Mouse (Mus musculus): ENCODE measurements around the gene Ston2.
"Not testable (repeated sequence)": the region's sequence is repeated elsewhere in the genome, so short reads cannot be mapped to it uniquely, and the experiment has no call there.

The Ston2 gene

DNA sequence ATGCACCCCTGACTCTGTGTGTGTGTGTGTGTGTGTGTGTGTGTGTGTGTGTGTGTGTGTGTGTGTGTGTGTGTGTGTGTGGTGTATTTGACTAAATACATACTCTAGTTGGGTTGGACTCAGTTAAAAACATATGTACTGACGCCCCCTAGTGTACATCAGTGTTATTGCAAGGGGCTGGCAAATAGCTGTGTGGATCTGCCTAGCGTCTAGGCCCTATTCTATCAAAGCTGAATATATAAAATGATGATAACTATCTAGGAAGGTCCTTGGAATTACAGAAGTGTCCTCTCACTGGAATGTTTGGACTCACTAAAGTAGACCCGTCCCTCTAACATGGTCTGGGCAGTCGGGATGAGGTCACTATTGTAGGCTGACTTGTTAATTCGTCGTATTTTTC is 1.6 kb upstream of the Ston2 start:
- DNase-seq (ENCODE audit: low spot score): peak; percentile 49

DNA sequence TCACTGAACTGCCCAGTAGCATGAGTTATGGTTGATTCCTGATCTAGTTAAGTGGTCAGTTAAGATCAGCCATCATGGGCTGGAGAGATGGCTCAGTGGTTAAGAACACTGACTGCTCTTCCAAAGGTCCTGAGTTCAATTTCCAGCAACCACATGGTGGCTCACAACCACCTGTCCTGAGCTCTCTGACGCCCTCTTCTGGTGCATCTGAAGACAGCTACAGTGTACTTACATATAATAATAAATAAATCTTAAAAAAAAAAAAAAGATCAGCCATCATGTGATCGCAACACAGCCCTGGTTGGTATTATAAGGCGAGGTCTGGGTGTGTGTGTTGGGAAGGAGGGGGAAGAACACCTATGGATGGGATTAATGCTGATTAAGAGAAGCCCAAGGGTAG is 259 bp upstream of the Ston2 start:
- DNase-seq (ENCODE audit: low spot score): not testable (repeated sequence)

DNA sequence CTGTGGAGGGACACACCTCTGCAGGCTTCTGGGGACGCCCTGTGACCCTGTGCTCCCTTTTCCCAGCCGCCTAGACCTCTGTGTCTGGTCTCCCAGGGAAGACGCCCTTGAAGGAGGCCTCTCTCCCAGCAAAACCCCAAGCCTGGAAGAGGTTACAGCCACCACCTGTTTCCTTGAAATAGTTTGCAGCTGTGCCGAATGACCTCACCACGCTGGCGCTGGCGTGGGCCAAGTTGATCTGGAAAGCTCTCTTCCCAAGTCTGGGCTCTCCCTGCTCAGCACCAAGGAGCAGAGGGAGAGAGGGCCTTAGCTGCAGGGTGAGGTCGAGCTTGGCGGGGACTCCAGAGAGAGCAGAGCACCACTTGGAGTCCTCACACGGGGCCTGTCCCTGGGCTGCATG is 1.8 kb downstream of the Ston2 start:
- peak; percentile 7 for DNase-seq (ENCODE audit: low spot score)

DNA sequence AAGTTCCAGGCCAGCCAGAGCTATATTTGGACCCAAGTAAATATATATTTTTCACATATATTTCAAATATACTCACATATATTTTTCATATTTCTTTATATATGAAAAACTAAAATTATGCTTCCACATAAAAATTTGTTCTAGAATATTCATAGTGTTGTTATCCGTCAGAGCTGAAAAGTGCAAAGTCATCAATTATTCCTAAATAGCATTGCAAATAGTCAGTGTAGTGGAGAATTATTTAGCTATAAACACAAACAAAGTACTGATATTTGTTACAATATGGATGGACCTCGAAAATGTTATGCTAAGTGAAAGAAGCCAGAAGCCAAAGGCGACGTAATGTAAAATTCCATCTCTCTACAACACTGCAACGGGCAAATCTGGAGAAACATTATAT is 6.8 kb downstream of the Ston2 start:
- DNase-seq (ENCODE audit: low spot score): no peak

DNA sequence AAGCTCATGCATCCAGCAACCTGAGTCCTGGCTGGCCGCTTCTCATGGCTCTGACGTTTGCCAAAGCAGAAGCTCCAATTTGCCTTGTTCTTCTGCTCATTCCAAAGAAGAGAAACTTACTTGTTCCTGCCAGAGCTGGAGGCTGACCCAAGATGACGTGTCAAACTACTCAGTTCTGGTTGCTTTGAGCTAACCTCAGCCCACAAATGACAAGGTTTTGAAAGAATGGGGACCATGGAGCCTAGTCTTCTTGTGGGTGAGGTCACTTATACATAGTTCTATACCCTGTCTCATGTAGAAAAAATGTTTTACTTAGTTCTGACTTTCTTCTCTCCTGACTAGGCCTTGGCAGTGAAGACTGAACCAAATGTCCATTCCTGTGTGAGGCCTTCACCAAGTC is 7.7 kb downstream of the Ston2 start:
- no peak for DNase-seq (ENCODE audit: low spot score)

DNA sequence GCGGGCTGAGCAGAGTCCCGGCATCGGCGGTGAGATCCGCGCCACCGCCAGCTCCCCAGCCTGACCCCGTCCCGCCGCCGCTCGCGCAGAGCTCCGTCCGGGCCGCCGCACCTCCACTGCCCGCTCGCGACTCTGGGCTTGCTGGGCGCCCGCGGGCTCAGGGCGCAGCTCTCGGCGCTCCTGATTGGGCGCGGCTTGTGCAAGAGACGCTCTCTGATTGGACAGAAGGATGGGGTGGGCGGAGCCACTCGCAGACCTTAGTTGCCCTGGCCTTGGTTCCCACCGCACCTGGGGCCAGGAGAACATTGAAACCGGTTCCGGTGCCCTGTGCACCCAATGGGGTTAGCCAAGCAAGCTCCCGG is 9.2 kb downstream of the Ston2 start:
- peak; percentile 75 for DNase-seq (ENCODE audit: low spot score)

DNA sequence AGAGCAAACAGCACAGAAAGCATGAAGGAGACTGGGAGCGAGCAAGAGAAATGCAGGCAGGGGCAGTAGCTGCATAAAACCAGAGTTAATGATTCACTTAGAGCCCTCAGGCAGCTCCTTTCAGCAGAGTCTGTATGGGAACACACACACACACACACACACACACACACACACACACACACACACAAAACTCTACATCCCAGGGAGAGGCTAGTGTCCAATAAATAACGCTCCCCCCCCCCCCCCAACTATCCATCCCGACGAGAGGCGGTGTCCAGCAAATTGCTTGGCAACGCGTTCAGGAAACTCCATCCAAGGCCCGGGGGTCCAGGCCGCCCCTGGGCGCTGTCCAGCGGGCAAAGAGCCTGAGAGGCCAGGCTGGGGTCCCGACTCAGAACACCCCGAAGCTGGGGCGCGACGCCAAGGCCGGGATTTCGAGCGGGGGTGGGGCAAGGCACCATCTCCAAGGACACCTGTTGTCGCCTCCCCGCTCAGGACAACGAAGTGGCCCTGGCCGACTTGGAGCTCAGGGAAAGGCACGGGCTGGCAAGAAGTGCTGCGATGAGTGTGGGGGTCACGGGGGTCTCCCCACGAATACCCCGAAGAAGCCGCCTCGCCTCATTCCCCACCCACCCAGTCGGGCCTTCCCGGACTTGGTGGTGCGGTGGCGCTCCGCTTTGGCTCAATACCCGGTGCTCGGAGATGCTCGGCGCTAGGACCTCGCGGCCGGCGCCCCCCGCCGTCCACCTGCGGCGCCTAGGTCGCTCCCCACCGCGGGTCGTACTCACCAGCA is 9.8 kb downstream of the Ston2 start:
- DNase-seq (ENCODE audit: low spot score): peak; percentile 16

DNA sequence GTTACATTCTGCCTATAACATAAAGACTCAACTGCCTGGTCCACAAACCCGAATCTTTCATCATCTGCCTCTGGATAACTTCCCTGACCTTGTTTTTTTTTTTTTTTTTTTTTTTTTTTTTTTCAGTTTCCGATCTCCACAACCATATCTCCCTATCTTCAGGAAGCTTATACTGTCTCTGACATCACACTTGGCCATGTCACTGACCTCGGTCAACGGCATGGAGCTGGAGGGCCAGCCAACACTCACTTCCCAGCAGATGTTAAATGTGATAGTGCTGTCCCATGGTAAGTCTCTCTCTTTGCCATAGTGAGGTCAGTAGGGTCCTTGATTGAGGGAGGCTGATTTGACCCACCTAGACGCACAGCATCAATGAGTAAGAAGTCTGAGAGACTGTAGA is 11.8 kb downstream of the Ston2 start:
- DNase-seq (ENCODE audit: low spot score): no peak

DNA sequence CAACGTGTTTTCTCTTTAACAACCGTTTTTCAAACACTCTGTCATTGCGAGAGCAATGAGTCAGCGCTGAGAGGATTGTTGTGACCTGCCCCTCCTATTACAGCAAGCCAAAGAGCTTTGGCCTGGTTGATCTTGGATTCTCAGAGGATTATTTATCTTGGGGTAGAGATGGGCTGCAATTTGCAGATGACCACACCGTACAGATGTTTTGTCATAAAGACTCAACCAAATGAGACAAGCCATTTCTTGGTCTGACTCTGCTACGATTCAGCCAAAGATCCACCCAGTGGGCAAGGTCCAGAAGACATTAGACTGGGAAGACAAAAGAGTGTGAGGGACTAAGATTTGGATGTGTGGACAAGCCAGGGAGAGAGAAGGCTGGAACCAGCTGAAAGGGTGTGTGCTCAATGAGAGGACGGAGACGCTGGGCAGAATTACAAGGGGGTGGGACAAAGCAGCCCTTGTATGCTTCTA is 13.3 kb downstream of the Ston2 start:
- no peak for DNase-seq (ENCODE audit: low spot score)

DNA sequence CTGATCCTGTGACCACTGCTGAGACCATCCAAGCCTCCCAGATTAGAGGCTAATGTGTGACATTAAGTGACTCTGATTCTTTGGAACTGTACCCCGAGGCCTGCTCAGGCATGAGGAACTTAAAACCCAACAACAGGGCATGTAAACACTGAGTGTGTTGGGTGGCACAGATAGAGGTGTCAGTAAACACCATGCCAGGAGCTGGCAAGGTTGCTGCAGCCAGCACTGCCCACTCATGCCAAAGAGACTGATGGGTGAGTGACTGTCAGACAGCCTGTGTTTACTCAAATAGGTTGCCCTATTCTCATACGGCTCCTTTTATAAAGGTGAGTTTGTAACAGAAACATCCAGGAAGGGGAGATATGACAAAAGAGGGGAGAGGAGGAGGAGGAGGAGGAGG is 19.3 kb downstream of the Ston2 start:
- no peak for DNase-seq (ENCODE audit: low spot score)

DNA sequence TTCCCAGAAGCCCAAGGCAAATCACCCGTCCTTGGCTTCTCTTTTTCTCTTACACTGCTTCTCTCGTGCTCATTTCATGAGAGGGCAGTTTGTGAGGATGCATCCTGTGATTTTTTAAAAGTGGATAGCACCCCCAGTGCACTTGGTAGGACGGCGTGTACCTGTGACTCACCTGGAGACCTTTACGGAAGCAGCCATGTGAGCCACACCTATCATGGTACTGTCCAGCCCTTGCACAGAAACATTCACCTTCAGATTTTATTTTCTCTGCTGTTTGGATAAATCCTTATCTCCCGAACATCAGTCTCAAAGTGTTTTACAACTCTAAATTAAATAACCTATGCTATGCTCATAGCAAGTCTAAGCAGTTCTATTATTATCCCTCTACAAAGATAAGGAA is 20.0 kb downstream of the Ston2 start:
- DNase-seq (ENCODE audit: low spot score): no peak

DNA sequence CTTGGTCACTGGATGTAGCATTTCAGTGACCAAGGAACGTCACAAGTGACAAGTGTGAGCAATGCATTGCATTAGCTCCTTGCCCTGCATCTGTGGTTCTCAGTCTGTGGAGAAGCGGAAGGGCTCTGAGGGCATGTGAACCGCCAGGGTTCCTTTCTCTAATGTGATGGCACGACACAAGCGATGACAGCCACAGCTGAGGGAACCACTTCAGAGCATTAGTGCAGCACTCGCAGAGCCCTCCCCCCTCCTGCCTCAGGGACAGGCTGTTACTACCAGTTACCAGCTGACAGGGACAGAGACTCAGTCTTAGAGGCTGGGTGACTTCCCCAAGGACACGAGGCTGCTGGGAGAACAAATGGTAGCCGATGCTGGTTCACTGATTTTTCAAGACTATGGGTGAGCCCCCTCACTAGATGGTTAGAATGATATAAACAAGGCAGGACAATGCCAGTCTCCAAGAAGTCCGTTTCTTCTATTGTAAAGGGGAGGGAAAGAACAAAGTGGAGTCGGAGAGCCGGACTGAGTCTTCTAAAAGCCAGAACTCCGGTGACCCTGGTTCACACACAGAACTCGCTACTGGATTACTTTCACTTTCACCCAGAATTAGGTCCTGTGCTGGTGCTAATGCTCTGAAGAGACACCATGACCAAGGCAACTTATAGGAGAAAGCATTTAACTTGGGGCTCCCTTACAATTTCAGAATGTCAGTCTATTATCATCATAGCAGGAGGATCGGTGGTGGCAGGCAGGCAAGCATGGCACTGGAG is 21.7 kb downstream of the Ston2 start:
- no peak for DNase-seq (ENCODE audit: low spot score)

DNA sequence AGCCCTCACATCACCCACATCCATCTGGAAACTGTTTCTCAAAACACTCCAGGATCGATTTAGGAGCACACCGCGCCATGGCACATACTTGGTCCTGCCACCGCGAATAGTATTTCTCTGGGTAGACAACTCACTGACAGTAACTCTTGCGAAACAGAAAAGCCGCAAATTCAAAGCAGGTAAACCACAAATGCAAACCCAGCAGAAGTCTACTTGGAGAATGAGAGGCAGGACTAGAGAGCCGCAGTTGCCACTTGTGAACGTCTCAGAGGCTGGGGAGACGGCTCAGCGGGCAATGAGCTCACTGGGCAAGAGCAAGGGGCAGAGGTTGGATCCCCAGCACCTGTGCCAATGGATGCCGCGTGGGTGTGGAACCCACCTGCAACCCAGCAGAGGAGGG is 22.7 kb downstream of the Ston2 start:
- no peak for DNase-seq (ENCODE audit: low spot score)

DNA sequence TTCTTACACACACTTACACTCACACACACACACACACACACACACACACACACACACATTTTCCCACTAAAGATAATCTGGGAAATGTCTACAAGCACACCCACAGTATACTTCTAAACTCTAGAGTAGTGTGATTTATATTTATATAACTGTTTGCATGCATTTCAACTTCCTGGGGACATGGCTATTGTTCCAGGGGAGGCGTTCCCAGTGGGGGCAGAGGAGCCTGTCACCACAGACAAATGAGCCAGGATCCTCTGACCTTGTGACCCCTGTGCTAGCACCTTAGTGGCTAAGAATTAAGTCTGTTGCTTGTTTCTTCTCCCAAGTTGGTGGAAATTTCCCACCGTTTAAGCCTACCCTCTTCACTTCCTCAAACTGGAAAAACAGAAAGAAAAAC is 23.1 kb downstream of the Ston2 start:
- no peak for DNase-seq (ENCODE audit: low spot score)

DNA sequence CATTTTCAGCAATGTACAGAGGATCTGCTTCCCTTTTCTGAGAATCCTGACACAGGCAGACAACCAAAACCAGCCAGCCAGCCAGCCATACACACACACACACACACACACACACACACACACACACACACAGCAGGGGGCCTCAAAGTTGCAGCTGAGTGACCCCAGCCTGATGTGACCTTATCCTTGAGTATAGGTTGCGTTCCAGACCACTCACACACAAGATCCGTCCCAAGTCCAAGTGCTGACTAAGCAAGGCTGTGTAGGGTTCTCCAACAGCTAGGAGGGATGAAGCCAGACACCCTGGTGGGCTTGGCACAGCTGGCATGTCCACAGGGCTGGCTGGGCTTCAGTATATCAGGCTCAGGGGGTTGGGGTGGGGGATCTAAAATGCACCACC is 23.7 kb downstream of the Ston2 start:
- DNase-seq (ENCODE audit: low spot score): no peak

DNA sequence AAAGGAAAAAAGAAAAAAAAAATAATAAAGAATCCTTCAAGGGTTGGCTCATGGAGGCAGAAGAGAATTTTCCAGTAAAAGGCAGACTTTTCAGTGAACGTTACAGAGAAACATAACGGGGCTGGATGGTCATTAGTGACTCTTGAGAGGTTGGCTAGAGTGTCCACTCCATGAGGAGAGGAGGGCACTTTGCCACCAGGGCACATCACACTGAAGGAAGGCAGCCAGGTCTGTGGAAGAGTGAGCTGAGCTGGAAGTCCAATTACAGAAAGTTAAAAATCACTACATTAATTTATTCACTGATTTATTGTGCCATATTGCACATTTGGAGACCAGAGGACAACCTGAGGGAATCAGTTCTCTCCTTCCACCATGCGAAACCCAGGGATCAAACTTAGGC is 28.4 kb downstream of the Ston2 start:
- DNase-seq (ENCODE audit: low spot score): no peak

DNA sequence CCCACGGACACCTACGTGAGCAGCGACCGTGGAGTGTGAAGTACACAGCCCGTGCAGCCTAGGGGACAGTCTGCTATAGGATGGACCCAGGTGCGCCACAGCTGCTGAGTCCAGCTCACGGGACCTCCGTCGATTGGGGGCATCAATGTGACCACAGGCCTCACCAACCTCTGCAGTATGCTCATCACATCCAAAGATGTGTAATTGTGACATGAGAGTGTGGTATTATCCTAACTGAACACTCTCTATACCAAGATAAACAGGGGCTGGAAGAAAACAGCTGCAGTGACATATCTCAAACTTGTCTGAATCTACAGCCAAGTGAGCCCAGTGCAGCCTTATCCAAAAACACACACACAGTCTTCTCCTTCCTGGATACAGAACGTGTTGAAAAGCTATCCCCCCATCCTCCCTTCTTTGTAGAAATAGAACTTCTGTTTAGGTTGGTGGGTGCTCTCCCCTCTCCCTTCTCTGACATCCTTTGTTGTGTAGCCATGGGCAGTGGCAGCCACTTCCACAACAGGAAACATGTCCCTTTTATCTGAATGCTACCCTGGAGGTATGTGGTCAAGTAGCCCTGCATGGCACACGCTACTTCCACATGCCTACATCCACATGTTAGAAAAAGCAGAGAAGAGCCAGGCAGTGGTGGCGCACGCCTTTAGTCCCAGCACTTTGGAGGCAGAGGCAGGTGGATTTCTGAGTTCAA is 30.2 kb downstream of the Ston2 start:
- DNase-seq (ENCODE audit: low spot score): no peak

DNA sequence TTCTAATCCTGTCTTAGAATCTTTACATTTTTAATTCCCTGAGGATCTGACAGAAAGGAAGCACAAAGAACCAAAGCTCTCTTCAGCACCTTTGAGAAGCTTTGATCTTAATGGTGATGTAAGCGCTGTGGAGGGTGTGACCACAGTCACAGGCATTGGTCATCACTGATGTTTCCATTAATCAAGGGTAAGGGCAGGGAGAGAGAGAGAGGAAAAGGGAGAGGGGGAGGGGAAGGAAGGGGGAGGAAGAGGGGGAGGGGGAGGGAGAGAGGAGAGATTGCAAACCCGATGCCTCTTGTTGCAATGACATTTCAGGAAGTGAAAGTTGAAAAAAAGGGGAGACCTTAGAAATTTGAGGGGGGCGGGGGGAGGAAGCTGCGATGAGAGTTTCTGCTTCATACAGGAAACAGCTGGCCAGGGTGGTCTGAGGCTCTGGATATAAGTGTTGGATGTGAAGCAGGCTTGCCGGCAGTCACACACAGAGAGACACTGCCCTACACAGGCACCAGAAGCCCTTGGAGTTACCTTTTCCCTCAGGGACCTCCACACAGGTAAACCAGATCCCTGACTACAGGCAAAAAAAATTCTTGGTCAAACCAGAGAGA is 31.5 kb downstream of the Ston2 start:
- DNase-seq (ENCODE audit: low spot score): no peak

DNA sequence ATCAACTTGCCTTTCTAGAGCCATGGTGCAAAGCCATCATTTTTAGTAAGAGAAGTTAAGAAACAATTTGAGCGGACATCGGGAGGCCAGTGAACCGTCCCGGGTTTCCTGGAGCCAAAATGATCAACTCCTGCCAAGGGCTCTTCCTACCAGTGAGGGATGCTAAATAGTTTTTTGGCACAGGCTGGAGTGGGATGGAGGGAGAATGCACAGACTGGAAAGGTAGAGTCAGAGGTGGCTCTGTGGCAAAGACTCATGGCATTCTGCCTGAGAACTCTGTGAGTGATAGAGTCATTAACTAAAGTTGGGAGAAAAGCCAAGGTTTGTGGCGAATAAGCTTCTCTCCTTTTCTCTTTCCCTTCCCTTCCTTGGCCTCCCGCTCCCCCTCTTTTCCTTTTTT is 33.6 kb downstream of the Ston2 start:
- DNase-seq (ENCODE audit: low spot score): no peak

DNA sequence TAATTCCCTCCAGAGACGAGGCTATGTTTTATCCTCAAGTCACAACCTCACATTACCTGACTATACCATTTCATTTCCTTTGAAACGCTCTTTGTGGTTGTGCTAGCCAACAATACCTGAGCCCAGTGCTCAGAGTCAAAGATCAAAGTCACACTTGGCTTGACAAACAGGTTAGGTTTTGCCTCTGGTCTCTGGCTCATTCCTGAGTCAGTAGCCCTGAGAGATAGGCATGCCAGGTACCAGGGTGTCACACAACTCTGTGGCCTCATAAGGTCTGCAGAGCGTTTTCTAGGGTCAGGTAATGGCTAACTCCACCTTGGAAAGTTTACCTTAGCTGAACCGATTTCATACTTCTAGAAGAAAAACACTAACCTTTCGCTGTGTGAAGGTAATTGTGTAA is 35.5 kb downstream of the Ston2 start:
- DNase-seq (ENCODE audit: low spot score): no peak

DNA sequence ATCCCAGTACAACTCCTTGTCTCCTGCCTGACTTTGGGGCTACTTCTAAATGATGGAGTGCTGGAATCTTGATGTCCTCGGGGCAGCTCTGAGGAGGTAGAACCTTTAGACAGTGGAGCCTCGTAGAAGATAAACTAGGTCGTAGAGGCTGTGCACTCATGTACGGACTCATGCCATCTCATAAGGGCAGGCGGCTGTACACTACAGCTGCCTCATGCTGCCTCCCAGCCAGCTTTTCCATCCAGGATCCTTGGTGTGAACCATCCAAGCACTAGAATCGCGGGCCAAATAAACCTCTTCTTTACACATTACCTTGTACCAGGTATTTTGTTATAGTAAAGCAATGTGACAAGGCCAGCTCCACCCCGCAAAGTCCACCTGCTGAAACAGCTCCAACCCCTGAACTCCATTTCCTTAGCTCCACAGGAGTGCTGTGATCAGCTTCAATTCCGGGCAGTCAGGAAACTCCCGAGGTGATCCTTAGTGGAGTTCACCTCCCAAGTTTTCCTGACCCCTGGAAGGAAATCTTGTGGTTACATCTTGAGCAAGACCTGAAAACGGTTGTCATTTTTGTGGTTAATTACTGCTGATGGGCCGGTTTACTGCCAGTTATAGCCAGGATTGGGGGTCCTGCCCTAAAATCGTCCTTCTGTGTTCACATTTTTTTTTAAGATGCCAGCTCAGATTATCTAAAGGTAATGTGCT is 36.1 kb downstream of the Ston2 start:
- no peak for DNase-seq (ENCODE audit: low spot score)
